In genomic region chr1:146807765-146808164, GRCm38 (mm10) we compare ENCODE assay signal across 11 mouse cellular contexts.
"Had no signal": no experiment of that assay in that cellular context is flagged by ENCODE, and none has a peak within 500 bp of the region (broad histone marks: within the 10 kb centered on the region; RNA-seq: fewer than 3 reads in every experiment).

No protein-coding gene starts in this region.

- H3K27ac ChIP-seq: limb, embryonic 12.5 days; liver, embryonic 14.5 days; midbrain, embryonic 13.5 days; neural tube, embryonic 12.5 days had no signal

- DNase-seq: kidney, adult 8-10 months; kidney, postnatal 36 days; layer of hippocampus, adult 9-11 months; lung, adult 18-20 months; right cerebral cortex, postnatal 14 days; thymus, adult 18-20 months; thymus, postnatal 25 days had no signal

- H3K4me1 ChIP-seq: limb, embryonic 12.5 days; midbrain, embryonic 13.5 days; neural tube, embryonic 12.5 days had no signal

- H3K9me3 ChIP-seq: limb, embryonic 12.5 days; midbrain, embryonic 13.5 days; neural tube, embryonic 12.5 days had no signal

- H3K4me3 ChIP-seq: limb, embryonic 12.5 days; midbrain, embryonic 13.5 days; neural tube, embryonic 12.5 days had no signal

- ATAC-seq: midbrain, embryonic 13.5 days had no signal

- H3K27me3 ChIP-seq: limb, embryonic 12.5 days; midbrain, embryonic 13.5 days; neural tube, embryonic 12.5 days had no signal

- H3K4me2 ChIP-seq: limb, embryonic 12.5 days; midbrain, embryonic 13.5 days; neural tube, embryonic 12.5 days had no signal

- H3K9ac ChIP-seq: limb, embryonic 12.5 days; liver, embryonic 14.5 days; midbrain, embryonic 13.5 days; neural tube, embryonic 12.5 days had no signal

- H3K36me3 ChIP-seq: limb, embryonic 12.5 days; midbrain, embryonic 13.5 days; neural tube, embryonic 12.5 days had no signal
